Mouse (Mus musculus) myocyte (in vitro differentiated cells): ENCODE data around the gene Sla2. TPM values are rescaled to one million over a fixed set of nuclear protein-coding genes. Genes with fewer than 3 reads are reported as not detected.
"Not testable (repeated sequence)": the region's sequence is repeated elsewhere in the genome, so short reads cannot be mapped to it uniquely, and the experiment has no call there.

Source experiments
- H3K27me3 ChIP-seq: one replicate; pipeline ENCODE4 v1.6.1; 2011; ENCODE audit not compliant: control insufficient read depth, insufficient read depth, insufficient read length
- H3K36me3 ChIP-seq: one replicate; pipeline ENCODE4 v1.6.1; 2011; ENCODE audit not compliant: control insufficient read depth, insufficient read depth
- H3K4me2 ChIP-seq: one replicate; pipeline ENCODE4 v1.6.1; 2011; ENCODE audit warnings: low read depth, control low read depth
- H3K4me3 ChIP-seq: one replicate; pipeline ENCODE4 v1.5.1; 2011; ENCODE audit warnings: mild to moderate bottlenecking, control low read depth, moderate library complexity
- H3K79me2 ChIP-seq: one replicate; pipeline ENCODE4 v1.6.1; 2011; ENCODE audit not compliant: control insufficient read depth, insufficient read depth
- H3ac ChIP-seq: one replicate; pipeline ENCODE4 v1.6.1; 2011; ENCODE audit not compliant: control insufficient read depth, insufficient read length
- CEBPB ChIP-seq: IDR thresholded peaks from 2 replicates; pipeline ENCODE4 v1.6.1; 2011; ENCODE audit warnings: mild to moderate bottlenecking, moderate library complexity; ENCODE audit not compliant: poor library complexity, insufficient read depth, severe bottlenecking
- E2F4 ChIP-seq: IDR thresholded peaks from one replicate; pipeline ENCODE4 v1.6.1; 2011; ENCODE audit warnings: mild to moderate bottlenecking, control low read depth, moderate library complexity; ENCODE audit not compliant: insufficient read depth
- MAX ChIP-seq: IDR thresholded peaks from one replicate; pipeline ENCODE4 v1.6.1; 2011; ENCODE audit warnings: low read depth, mild to moderate bottlenecking, control low read depth
- MYOD1 ChIP-seq, 3 experiments: IDR thresholded peaks; one replicate each; pipeline ENCODE4 v1.6.1; 2011; ENCODE audit warnings: control low read depth in 2 of 3, low read depth in 2 of 3, mild to moderate bottlenecking in 2 of 3, moderate library complexity in 1 of 3; ENCODE audit not compliant: insufficient read length in 2 of 3, control insufficient read depth in 1 of 3
- MYOG ChIP-seq, 3 experiments: IDR thresholded peaks; one replicate each; pipeline ENCODE4 v1.6.1; 2011; ENCODE audit warnings: control low read depth in 2 of 3, low read depth in 2 of 3, mild to moderate bottlenecking in 2 of 3; ENCODE audit not compliant: insufficient read length in 2 of 3, control insufficient read depth in 1 of 3, insufficient read depth in 1 of 3
- POLR2A ChIP-seq: IDR thresholded peaks from one replicate; pipeline ENCODE4 v1.6.1; 2011; ENCODE audit warnings: low read depth, mild to moderate bottlenecking, control low read depth, moderate library complexity; ENCODE audit not compliant: insufficient read length
- POLR2AphosphoS2 ChIP-seq: IDR thresholded peaks from one replicate; pipeline ENCODE4 v1.6.1; 2011; ENCODE audit warnings: low read depth, control low read depth; ENCODE audit not compliant: insufficient read length
- REST ChIP-seq: IDR thresholded peaks from one replicate; pipeline ENCODE4 v1.6.1; 2011; ENCODE audit warnings: mild to moderate bottlenecking, control low read depth, moderate library complexity; ENCODE audit not compliant: insufficient read depth, insufficient read length
- SRF ChIP-seq: IDR thresholded peaks from one replicate; pipeline ENCODE4 v1.6.1; 2011; ENCODE audit warnings: low read depth; ENCODE audit not compliant: control insufficient read depth, insufficient read length
- TCF12 ChIP-seq: IDR thresholded peaks from one replicate; pipeline ENCODE4 v1.6.1; 2011; ENCODE audit warnings: mild to moderate bottlenecking, control low read depth; ENCODE audit not compliant: poor library complexity, insufficient read depth, severe bottlenecking
- TCF3 ChIP-seq: IDR thresholded peaks from one replicate; pipeline ENCODE4 v1.6.1; 2011; ENCODE audit warnings: low read depth, control low read depth; ENCODE audit not compliant: insufficient read length
- USF1 ChIP-seq: IDR thresholded peaks from one replicate; pipeline ENCODE4 v1.6.1; 2011; ENCODE audit warnings: low read depth, mild to moderate bottlenecking, control low read depth, moderate library complexity
- polyA plus RNA-seq: library from polyadenylated mRNA; unstranded; fragments of >200 nt; fragmentation: generic; extraction: Trizol; gene quantifications from one replicate; pipeline ENCODE4 v1.2.1, GENCODE M21; 2012; ENCODE audit warnings: missing spikeins

The Sla2 gene
- polyA plus RNA-seq, 1 experiment = 0.18 TPM

GRCm38 (mm10) chr2:156892821-156893220, 5.8 kb upstream of the Sla2 start:
- Histone ChIP-seq H3K36me3 (no peaks in the 10 kb centered on the region), H3ac (no peak overlapping the region), H3K4me3 (no peak overlapping the region), H3K4me2 (no peak overlapping the region), H3K79me2 (no peaks in the 10 kb centered on the region), H3K27me3 (peaks cover 8% of the 10 kb centered on the region)
- TF ChIP-seq TCF12 (no peak), MAX (no peak), MYOD1 (IDR thresholded peaks at IDR 0.05; ENCODE audit: control insufficient read depth in 1 of 3, insufficient read length in 2 of 3, low read depth in 2 of 3) (no peak), E2F4 (no peak)

- H3K4me3 ChIP-seq = no peak overlapping the region
- H3K79me2 ChIP-seq = no peaks in the 10 kb centered on the region
- H3K4me2 ChIP-seq = no peak overlapping the region
- no peaks in the 10 kb centered on the region for H3K36me3 ChIP-seq
- no peak overlapping the region for H3ac ChIP-seq
- peaks cover 3% of the 10 kb centered on the region for H3K27me3 ChIP-seq
- TF ChIP-seq E2F4 = no peak
- TF ChIP-seq MYOG (IDR thresholded peaks at IDR 0.05; ENCODE audit: control insufficient read depth in 1 of 3, insufficient read depth in 1 of 3, insufficient read length in 2 of 3, low read depth in 2 of 3) = no peak
- no peak for TF ChIP-seq USF1
- TF ChIP-seq POLR2A = no peak
- no peak for TF ChIP-seq TCF3
- no peak for TF ChIP-seq SRF
- TF ChIP-seq CEBPB = no peak
- TF ChIP-seq REST = no peak
- TF ChIP-seq MYOD1 (IDR thresholded peaks at IDR 0.05; ENCODE audit: control insufficient read depth in 1 of 3, insufficient read length in 2 of 3, low read depth in 2 of 3) = no peak
These were observed 5.2 kb upstream of the Sla2 start for GRCm38 (mm10) chr2:156892240-156892639.

GRCm38 (mm10) chr2:156888490-156888889, 1.5 kb upstream of the Sla2 start:
- Histone ChIP-seq H3K79me2 (no peaks in the 10 kb centered on the region), H3ac (no peak overlapping the region), H3K4me2 (no peak overlapping the region), H3K36me3 (no peaks in the 10 kb centered on the region), H3K27me3 (no peaks in the 10 kb centered on the region), H3K4me3 (no peak overlapping the region)
- no peak for TF ChIP-seq TCF12
- TF ChIP-seq MAX = no peak
- no peak for TF ChIP-seq POLR2A
- TF ChIP-seq POLR2AphosphoS2 = no peak

GRCm38 (mm10) chr2:156886084-156886631, 834 bp downstream of the Sla2 start:
- no peak overlapping the region for H3K4me2 ChIP-seq
- H3ac ChIP-seq = no peak overlapping the region
- no peaks in the 10 kb centered on the region for H3K79me2 ChIP-seq
- no peaks in the 10 kb centered on the region for H3K27me3 ChIP-seq
- no peaks in the 10 kb centered on the region for H3K36me3 ChIP-seq
- no peak for TF ChIP-seq MYOD1 (IDR thresholded peaks at IDR 0.05; ENCODE audit: control insufficient read depth in 1 of 3, insufficient read length in 2 of 3, low read depth in 2 of 3)
- TF ChIP-seq E2F4 = no peak
- no peak for TF ChIP-seq USF1
- TF ChIP-seq MAX = no peak
- TF ChIP-seq TCF3 = no peak
- no peak for TF ChIP-seq POLR2AphosphoS2
- no peak for TF ChIP-seq SRF
- TF ChIP-seq CEBPB = no peak
- no peak for TF ChIP-seq REST
- TF ChIP-seq TCF12 = no peak
- TF ChIP-seq POLR2A = no peak
- TF ChIP-seq MYOG (IDR thresholded peaks at IDR 0.05; ENCODE audit: control insufficient read depth in 1 of 3, insufficient read depth in 1 of 3, insufficient read length in 2 of 3, low read depth in 2 of 3) = no peak
- H3K4me3 ChIP-seq = no peak overlapping the region

GRCm38 (mm10) chr2:156885666-156886065, 1.3 kb downstream of the Sla2 start:
- H3K4me3 ChIP-seq, H3K27me3 ChIP-seq: not testable (repeated sequence)

More at GRCm38 (mm10) chr2:156885666-156886065, 1.3 kb downstream of the Sla2 start:
- H3K36me3 ChIP-seq, H3ac ChIP-seq, H3K4me2 ChIP-seq, H3K79me2 ChIP-seq: not testable (repeated sequence)
